Mouse (Mus musculus) intestine, postnatal 0 days (tissue): Measurements from ENCODE around the gene Insl6. TPM values are rescaled to one million over a fixed set of nuclear protein-coding genes. Genes with fewer than 3 reads are reported as not detected.

Experiments
- ATAC-seq: fragments of 200-750 bp; cut with Nextera tagmentation; 2 replicates; pipeline ENCODE4 v1.8.0; 2017; ENCODE audit warnings: mild to moderate bottlenecking, moderate TSS enrichment, moderate library complexity
- H3K27ac ChIP-seq: fragments of 300-500 bp; sonication (generic); 2 replicates; pipeline ENCODE4 v1.5.1; 2014; ENCODE audit warnings: mild to moderate bottlenecking, low read depth, low read length, moderate library complexity
- H3K27me3 ChIP-seq: fragments of 300-500 bp; sonication (generic); replicated peaks from 2 replicates; pipeline ENCODE4 v1.6.1; 2014; ENCODE audit warnings: low read length, mixed read lengths; ENCODE audit not compliant: control insufficient read depth, insufficient read depth
- H3K36me3 ChIP-seq: fragments of 300-500 bp; sonication (generic); 2 replicates; pipeline ENCODE4 v1.6.1; 2014; ENCODE audit warnings: mild to moderate bottlenecking, moderate library complexity; ENCODE audit not compliant: control insufficient read depth, insufficient read depth
- H3K4me1 ChIP-seq: fragments of 300-500 bp; sonication (generic); replicated peaks from 2 replicates; pipeline ENCODE4 v1.6.1; 2014; ENCODE audit warnings: antibody characterized with exemption, low read length, mixed read lengths; ENCODE audit not compliant: control insufficient read depth, insufficient read depth
- H3K4me2 ChIP-seq: fragments of 300-500 bp; sonication (generic); replicated peaks from 2 replicates; pipeline ENCODE4 v1.6.1; 2014; ENCODE audit warnings: low read depth, mild to moderate bottlenecking, moderate library complexity
- H3K4me3 ChIP-seq: fragments of 300-500 bp; sonication (generic); 2 replicates; pipeline ENCODE4 v1.5.1; 2014; ENCODE audit warnings: low read depth, low read length
- H3K9ac ChIP-seq: fragments of 300-500 bp; sonication (generic); 2 replicates; pipeline ENCODE4 v1.6.1; 2014; ENCODE audit warnings: mild to moderate bottlenecking, low read depth, low read length
- H3K9me3 ChIP-seq: fragments of 300-500 bp; sonication (generic); 2 replicates; pipeline ENCODE4 v1.6.1; 2016; ENCODE audit warnings: mixed run types; ENCODE audit not compliant: control insufficient read depth
- CTCF ChIP-seq: sonication (generic); IDR thresholded peaks from 2 replicates; pipeline ENCODE4 v1.5.1; 2016; ENCODE audit warnings: low read depth, mild to moderate bottlenecking, control low read depth, antibody characterized with exemption, moderate library complexity
- WGBS: fragments of 180-500 bp; shearing (Covaris S2); extraction: QIAGEN DNeasy Blood & Tissue Kit; methylation state at CpG from one replicate; pipeline ENCODE4 v1.1.7; 2014; 5-methylcytosine and 5-hydroxymethylcytosine counted together
- polyA plus RNA-seq: library from polyadenylated mRNA; unstranded; fragments of >200 nt; fragmentation: Nextera tagmentation; extraction: Ambion mirVana; gene quantifications from 2 replicates; pipeline ENCODE4 v1.2.1, GENCODE M21; 2015

Gene Insl6
- polyA plus RNA-seq, 1 experiment from 2014 or later, result 48.4 TPM

DNA sequence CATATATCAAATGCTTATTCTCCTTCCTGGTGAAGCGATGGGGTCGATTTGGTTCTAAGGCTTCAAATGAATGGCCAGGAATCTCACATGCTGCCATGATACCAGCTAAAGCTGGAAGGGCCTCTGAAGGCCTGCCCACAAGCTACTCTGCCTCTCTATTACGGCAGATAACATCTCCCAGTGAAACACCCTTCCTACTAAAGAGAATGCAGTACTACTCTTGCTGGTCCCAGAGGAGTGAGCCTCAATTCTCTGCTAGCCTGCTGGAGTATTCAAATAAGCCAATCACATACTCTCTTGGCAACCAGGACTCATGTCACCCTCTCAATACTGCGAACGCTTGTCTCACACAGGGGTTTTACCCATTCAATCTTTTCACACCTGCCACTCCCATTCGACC lies 17.1 kb upstream of the Insl6 start:
- H3K9ac ChIP-seq, result no peak overlapping the region
- no peaks in the 10 kb centered on the region for H3K9me3 ChIP-seq
- no peaks in the 10 kb centered on the region for H3K4me1 ChIP-seq
- no peak overlapping the region for H3K4me3 ChIP-seq
- no peak for ATAC-seq
- no peaks in the 10 kb centered on the region for H3K36me3 ChIP-seq
- 76% methylated on average over 6 of the region's 6 CpGs for WGBS
- H3K27ac ChIP-seq, result no peak overlapping the region
- H3K4me2 ChIP-seq, result no peak overlapping the region
- no peak for TF ChIP-seq CTCF
- H3K27me3 ChIP-seq, result no peaks in the 10 kb centered on the region

DNA sequence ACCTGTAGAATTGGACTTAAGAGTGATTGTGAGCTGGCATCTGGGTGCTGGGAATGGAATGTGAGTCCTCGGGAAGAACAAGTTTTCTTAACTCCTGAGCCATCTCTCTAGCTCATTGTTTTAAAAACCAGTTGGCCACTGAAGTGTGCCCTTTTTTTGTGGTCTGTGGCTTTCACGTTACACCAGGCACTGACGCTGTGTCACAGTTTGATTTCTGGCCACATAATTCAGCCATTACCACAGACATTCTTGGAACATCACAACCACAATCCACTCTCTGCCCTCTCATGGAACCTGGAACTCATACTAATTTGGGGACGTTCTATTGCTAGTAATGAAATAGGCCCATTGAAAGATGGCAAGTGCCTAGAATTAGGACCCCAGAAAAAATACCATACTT lies 15.9 kb upstream of the Insl6 start:
- WGBS, result 80% methylated on average over 4 of the region's 4 CpGs
- ATAC-seq, result no peak

DNA sequence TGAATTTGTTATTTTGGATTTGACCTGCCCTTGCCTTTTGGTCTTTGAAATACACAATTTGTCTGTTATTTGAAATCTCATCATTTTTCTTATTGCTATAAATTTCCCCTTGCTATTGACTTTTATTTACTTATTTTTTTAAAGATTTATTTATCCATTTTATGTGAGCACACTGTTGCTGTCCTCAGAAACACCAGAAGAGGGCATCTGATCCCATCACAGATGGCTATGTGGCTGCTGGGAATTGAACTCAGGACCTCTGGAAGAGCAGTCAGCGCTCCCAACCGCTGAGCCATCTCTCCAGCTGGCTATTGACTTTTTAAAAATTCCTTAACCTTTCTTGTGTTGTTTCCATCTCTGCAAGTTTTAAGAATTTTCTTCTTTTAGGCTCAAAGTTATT lies 11.5 kb upstream of the Insl6 start:
- Histone ChIP-seq H3K27ac (no peak overlapping the region), H3K4me3 (no peak overlapping the region), H3K4me2 (no peak overlapping the region), H3K27me3 (peaks cover 15% of the 10 kb centered on the region; the same call in 1 of the 2 replicates), H3K9me3 (no peaks in the 10 kb centered on the region), H3K4me1 (no peaks in the 10 kb centered on the region), H3K9ac (no peak overlapping the region), H3K36me3 (no peaks in the 10 kb centered on the region)
- no peak for ATAC-seq
- no peak for TF ChIP-seq CTCF
- 91% methylated on average over 2 of the region's 2 CpGs for WGBS

More for the DNA sequence above, 15.9 kb upstream of the Insl6 start:
- Histone ChIP-seq H3K36me3 (no peaks in the 10 kb centered on the region), H3K9me3 (no peaks in the 10 kb centered on the region), H3K27me3 (no peaks in the 10 kb centered on the region), H3K27ac (no peak overlapping the region), H3K4me1 (no peaks in the 10 kb centered on the region), H3K9ac (no peak overlapping the region), H3K4me3 (no peak overlapping the region), H3K4me2 (no peak overlapping the region)
- TF ChIP-seq CTCF, result no peak

DNA sequence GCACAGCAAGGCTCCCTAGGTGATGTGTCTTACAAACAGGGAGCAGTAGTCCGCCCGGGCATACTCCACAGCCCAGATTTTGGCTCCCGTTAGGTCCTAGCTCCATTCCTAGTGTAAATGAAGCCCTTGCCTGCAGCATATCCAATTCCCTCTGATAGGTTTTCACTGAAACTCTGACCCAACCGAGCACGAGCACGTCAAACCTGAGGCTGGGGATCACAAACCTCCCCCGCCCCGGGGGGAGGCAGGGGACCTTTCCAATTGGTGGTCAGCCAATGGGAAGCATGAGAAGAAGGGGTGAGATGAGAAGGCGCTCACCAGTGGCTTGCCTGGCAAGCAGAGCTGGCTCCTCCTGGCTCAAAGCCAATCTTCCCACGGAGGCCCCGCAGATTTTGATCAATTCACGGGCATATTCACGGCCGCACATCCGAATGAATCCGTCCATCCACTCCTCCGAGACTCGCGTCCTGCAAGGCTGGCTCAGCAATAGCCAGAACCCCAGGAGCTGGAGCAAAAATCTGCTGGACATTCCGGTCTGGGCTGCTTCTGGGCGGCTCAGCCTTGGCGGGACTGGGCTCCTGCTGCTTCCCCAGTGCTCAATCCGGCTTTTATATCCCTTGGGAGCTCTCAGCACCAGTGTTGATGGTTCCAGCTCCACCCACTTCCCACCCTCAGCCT lies 9.1 kb upstream of the Insl6 start, which contains the start of gene Rln1:
TSS of gene Rln1 (minus strand) at position 603 of the 678 bp plus-strand sequence.
- Histone ChIP-seq H3K4me2 (peak within 1 kb of the TSS; percentile 63), H3K36me3 (no peaks in the 10 kb centered on the region), H3K27me3 (peaks cover 15% of the 10 kb centered on the region; the same call in 1 of the 2 replicates), H3K9me3 (no peaks in the 10 kb centered on the region), H3K9ac (0 out of 2 replicates have a peak within 1 kb of the TSS, but pooled peaks have one; percentile 17), H3K4me3 (peak within 1 kb of the TSS; percentile 35), H3K4me1 (no peaks in the 10 kb centered on the region), H3K27ac (no peak within 1 kb of the TSS)
- no peak for TF ChIP-seq CTCF
- no peak for ATAC-seq
- 6% methylated on average over 23 of the region's 23 CpGs for WGBS

DNA sequence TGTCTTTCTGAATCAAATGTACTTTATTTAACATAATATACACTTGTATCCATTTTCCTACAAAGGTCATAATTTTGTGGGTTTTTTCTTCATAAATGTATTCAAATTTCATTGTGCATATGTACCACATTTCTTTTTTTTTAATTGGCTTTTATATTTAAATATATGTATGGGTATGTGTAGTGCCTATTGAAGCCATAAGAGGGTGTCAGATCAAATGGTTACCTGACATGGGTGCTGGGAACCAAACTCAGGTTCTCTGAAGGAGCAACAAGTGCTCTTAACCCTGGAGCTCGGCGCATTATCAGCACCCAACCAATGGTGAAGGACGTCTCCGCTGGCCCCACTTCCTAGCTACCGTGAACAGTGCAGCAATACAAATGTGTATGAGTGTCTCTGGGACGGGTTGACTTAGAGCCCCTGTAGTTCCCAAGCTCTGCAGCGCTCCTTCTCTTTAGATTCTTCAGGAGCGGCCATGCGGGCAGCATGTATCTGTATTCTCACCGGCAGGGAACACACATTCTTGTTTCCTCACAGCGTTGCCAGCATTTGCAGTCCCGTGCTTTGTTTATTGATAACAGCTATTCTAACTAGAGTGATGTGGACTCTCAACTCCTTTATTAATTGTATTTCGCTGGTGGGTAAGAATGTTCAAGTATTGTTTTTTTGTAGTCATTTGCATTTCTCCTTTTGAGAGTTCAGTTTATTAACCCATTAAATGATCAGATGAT lies 1.8 kb upstream of the Insl6 start:
- Histone ChIP-seq H3K4me3 (no peak overlapping the region), H3K36me3 (no peaks in the 10 kb centered on the region), H3K27ac (no peak overlapping the region), H3K4me1 (0 out of 2 replicates have a peak, but pooled peaks cover 5% of the 10 kb centered on the region), H3K27me3 (no peaks in the 10 kb centered on the region), H3K9ac (no peak overlapping the region), H3K9me3 (no peaks in the 10 kb centered on the region), H3K4me2 (no peak overlapping the region)
- no peak for ATAC-seq
- WGBS, result 82% methylated on average over 13 of the region's 13 CpGs
- no peak for TF ChIP-seq CTCF

DNA sequence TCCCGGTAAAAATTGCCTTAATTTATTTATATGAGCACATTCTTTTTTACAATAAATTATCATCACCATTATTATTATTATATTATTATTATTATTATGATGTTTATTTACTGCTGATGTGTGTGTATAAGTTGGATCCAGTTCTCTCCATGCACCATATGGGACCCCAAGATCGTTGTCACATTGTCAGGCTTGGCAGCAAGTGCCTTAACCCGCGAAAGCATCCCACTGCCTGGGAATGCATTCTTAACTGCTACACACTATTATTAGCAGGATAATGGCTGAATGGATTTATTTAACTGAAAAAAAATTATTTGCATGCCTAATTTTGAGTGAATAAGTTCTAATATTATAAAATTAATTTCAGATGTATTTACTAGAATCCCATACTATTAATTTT lies 1.2 kb upstream of the Insl6 start:
- Histone ChIP-seq H3K36me3 (no peaks in the 10 kb centered on the region), H3K4me3 (no peak overlapping the region), H3K27ac (no peak overlapping the region), H3K9me3 (no peaks in the 10 kb centered on the region), H3K27me3 (no peaks in the 10 kb centered on the region), H3K4me1 (0 out of 2 replicates have a peak, but pooled peaks cover 5% of the 10 kb centered on the region), H3K9ac (no peak overlapping the region), H3K4me2 (no peak overlapping the region)
- 89% methylated on average over 4 of the region's 4 CpGs for WGBS
- TF ChIP-seq CTCF, result no peak
- no peak for ATAC-seq
